Mouse (Mus musculus) kidney, adult 18-20 months (tissue): ENCODE measurements at regions not wholly inside any gene's neighbourhood (a gene's known extent, or its start where the extent isn't known, plus 50 kb on each side); places are given as distances from the start of the nearest gene placed in this dataset.

ENCODE experiments used
- DNase-seq: peaks from one replicate; pipeline ENCODE4 v3.0.0; 2021

DNA sequence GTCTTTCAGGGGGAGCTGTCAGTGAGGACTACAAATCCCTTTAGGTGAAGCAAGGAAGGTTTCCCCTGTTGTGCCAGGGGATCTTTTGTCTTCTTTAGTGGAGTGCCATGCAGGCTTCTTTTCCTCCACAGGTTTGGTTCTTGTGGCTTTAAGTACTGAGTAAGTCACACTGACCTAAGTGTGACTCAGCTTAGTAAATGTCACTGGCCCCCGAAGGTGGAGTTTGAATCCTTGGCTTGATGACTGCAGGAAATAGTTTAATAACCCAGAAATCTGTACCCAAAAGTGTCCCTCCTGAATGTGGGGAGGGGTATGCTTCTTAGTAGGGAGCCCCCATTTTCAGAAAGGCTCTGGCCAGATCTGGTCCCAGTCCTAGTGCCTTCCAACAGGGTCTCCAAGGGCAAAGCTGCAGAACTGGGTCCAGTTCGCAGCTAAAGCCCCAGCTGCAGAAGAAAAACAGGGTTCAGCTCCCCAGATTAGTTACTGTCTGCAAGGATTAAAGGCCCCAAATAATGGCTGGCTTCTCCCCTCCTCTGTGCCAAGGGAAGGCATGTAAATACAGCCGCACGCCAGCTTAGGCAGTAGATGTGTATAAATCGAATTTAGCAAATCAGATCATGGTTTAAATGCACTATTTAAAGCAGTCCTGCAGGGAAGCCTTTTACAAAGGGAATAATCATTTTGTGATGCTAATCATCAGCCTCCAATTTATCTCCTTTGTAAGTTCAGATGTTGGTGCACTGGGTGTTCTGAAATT, 51.6 kb upstream of the Polg start:
- DNase-seq: no peak

DNA sequence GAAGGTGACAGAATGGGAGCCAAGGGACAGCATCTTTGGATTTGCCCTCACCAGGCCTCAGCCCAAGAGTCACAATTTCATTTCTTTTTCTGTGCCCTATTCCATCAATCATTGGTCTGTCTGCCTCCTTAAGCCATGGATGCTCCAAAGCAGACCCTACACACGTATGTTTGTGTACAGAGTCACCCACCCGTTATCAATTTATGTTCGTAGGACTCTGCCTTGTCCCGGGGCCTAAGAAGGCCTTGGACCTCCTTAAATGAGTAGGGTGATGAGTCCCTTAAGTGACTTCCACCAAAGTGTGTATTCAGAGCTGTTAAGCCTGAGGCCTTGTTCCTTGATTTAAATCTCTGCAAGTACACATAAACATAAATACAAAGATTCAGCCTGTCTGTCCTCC, 50.1 kb upstream of the Polg start:
- DNase-seq: no peak
